Mouse (Mus musculus): Measurements from ENCODE around the gene Slc25a25. TPM values are rescaled to one million over a fixed set of nuclear protein-coding genes. Genes with fewer than 3 reads are reported as not detected.
"Not testable (repeated sequence)": the region's sequence is repeated elsewhere in the genome, so short reads cannot be mapped to it uniquely, and the experiment has no call there.

Slc25a25 gene
- 10 to 100 TPM; 48.8 to 55.3 TPM for total RNA-seq (2021)
- long read RNA-seq, experiment 1, transcript Slc25a25-205 (10 exons, 3,278 nt), result minor isoform, 32 of 134 reads
- long read RNA-seq, experiment 1, transcript Slc25a25-203 (10 exons, 2,541 nt), result major isoform, 90 of 134 reads
- long read RNA-seq, experiment 1, partial matches to known transcripts, result 3 of 134 reads
- long read RNA-seq, experiment 1, other reads (novel, unspliced or antisense), result 6 of 134 reads
- long read RNA-seq, experiment 2, transcript Slc25a25-203 (10 exons, 2,541 nt), result major isoform, 82 of 171 reads
- long read RNA-seq, experiment 2, transcript Slc25a25-205 (10 exons, 3,278 nt), result minor isoform, 71 of 171 reads
- long read RNA-seq, experiment 2, partial matches to known transcripts, result 5 of 171 reads
- long read RNA-seq, experiment 2, other reads (novel, unspliced or antisense), result 10 of 171 reads

DNA sequence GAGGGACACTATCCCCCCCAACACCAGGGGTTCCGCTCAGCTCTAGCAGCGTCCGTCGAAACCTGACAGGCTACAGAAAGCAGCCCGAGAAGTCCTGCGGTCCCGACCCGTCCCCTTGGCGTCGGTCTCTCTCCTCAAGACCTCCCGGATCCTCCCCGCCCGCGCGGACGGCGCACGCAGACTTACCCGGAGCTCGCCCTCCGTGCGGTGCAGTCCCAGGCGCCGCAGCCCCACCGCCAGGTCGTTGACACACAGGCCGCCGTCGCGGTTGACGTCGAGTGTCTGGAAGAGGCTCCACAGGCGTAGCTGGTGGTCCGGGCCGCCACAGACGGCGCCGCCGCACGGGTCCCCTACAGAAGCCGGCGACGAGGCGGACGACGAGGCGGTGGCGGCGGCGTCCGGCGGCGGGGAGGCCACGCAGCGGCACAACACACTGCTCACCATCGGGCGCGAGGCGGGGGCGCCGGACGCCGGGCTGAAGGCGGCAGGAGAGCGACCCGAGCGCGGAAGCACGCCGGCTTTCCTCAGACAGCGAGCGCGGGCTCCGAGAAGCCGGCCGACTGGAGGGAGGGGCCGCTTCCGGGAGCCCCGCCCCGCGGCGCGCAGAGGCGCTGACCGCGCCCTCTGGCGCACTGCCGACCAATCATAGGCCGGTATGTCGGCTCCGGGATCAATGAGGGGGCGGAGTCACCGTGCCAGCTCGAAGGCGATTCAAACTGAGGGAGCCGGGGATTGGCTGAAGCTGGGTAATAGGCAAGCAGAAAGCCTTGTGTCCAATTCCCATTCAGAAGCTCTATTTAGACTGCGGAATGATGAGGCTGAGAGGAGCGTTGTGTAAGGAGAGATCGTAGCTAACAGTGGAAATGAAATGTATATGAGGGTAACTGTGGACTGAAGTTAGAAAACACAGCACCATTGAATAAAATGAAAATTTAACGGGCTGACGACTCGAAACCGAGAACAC, at the start of gene Slc25a25:
Gene Slc25a25 (minus strand): TSS at position 565 of the 964 bp plus-strand sequence.
- peak; percentile 96 for DNase-seq (ENCODE audit: low spot score in 2 of 2)

DNA sequence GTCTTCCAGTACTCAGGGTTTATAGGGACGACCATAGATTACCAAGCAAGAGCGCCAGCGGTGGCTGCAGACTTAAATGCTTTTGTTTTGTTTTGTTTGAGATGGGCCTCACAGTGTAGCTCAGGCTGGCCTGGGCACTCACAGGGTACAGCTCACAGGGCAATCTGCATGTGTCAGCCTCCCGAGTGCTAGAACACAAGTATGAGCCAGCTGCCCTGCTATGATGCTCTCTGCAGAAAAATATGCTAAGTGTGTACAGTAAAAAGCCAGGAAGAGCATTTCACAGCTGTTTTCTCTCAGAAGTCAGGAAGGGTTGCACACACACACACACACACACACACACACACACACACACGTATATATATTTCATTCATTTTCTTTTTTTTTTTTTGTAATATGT, 49.2 kb upstream of the Slc25a25 start:
- no peak for DNase-seq (ENCODE audit: low spot score in 2 of 2)

DNA sequence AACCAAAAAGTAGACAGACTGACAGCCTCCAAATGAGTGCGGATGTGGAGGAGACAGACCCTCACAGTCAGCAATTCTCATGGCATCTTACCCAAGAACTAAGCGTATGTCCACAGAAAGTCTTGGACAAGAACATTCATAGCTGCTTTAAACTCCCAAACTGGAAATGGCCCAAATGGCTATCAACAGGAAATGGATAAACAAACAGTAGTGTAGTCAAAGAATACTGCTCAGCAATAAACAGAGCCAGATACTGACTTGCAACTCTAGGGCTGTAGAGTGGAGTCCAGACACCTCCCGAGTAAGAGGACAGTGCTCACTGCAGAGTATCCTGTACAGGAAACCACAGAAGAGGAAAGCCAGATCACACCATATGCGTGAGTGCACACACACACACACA, 48.1 kb upstream of the Slc25a25 start:
- no peak for DNase-seq (ENCODE audit: low spot score in 2 of 2)

DNA sequence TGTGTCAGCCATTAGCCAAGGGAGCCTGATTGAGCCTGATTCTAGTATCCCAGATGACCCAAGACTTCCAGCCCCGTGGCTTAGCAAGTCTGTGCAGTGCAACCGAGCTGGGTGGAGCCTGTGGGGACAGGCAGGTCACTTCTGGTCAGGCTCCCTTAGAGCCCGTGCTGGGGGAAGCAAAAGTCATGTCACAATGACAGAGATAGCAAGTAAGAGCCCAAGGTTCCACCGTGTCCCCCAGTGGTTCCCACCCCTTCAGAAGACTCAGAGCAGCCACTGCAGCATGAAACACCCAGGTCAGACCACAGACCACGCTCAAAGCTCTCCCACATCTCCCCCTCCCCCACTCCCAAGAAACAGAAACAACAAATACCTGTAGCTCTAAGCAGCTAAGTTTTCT, 44.9 kb upstream of the Slc25a25 start:
- DNase-seq (ENCODE audit: low spot score in 2 of 2), result no peak

DNA sequence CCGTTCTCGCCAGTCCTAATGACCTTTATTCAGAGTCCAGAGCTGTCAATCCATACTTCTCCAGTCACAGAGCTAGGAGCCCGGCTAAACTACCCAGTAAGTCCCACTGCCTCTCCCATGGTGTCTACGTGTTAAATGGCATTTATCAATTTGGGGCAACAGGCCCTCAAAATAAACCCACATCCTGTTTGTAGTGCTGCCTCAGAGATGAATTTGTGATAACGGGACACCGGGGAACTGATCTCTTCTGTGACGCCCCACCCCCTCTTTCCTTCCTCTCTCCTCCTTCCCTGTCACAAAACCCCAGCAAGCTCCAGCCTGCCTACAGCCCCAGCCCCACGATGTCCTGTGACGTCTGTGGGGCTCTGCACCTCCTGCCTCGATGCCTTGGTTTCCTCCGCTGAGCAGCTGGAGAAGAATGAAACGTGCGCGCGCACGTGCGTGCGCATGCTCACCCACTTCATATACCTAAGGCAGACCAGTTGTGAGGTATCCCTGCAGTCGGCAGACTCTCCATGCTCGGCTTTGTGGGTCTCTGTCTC, 44.0 kb upstream of the Slc25a25 start:
- DNase-seq (ENCODE audit: low spot score in 2 of 2), result no peak

DNA sequence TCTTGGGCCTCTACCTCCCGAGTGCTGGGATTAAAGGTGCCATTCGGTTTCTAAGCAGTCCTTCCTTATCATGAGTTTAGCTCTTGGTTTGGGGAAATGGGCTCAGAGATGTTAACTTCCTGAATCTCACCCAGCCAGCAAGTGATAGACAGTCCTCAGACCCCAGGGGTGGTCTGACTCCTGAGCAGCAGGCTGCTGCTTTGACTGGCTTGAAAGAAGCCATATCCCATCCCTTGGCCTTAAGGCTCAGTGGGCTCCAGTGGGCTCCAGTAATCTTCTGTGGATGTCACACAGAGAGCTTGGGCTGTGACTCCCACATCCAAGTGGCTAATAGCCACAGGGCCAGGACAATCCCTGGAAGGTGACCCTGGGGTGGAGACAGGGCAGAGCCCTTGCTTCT, 43.3 kb upstream of the Slc25a25 start:
- no peak for DNase-seq (ENCODE audit: low spot score in 2 of 2)

DNA sequence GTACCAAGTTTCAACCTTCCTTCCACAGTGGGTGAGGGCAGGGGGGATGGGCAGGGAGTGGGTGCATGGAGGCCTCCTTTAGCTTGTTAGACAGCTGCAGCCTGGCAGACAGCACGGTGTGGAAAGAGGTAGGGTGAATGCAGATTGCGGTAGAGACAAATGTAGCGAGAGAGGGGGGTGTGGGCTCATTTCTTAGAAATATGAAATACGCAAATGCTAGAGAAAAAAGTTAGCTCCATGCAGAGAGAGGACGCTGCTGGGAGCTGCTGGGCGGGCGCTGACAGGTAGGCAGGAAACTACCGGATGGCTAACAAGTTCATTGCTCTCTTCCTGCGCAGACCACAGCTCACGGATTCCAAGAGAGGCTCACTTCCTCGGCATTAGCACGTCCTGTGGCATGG, 42.1 kb upstream of the Slc25a25 start:
- DNase-seq (ENCODE audit: low spot score in 2 of 2), result no peak

DNA sequence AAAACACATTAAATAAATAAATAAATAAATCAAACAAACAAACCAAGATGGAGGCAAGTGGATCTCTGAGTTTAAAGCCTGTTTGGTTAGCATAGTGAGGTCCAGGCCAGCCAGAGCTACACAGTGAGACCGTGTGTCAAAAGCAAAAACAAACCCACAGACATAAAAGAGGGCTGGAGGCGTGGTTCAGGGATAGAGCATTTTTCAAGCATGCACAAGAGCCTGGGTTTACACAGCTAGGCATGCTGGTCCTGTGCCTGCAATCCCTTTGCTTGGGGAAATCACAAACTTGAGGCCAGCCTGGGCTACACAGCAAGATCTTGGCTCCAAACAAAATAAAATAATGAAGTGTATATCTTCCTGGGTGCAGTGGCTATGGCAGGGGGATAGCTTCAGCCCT, 41.4 kb upstream of the Slc25a25 start:
- DNase-seq (ENCODE audit: low spot score in 2 of 2), result no peak

DNA sequence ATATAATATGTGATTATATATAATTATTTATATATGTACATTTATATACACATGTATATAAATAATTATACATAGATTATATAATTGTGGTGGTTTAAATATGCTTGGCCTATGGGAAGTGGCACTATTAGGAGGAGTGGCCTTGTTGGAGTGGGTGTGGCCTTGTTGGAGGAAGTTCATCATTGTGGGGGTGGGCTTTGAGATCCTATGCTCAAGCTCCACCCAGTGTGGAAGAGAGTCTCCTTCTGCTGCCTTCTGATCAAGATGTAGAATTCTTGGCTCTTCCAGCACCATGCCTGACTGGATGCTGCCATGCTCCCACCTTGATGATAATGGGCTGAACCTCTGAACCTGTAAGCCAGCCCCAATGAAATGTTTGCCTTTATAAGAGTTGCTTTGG, 39.5 kb upstream of the Slc25a25 start:
- not testable (repeated sequence) for DNase-seq (ENCODE audit: low spot score in 2 of 2)

DNA sequence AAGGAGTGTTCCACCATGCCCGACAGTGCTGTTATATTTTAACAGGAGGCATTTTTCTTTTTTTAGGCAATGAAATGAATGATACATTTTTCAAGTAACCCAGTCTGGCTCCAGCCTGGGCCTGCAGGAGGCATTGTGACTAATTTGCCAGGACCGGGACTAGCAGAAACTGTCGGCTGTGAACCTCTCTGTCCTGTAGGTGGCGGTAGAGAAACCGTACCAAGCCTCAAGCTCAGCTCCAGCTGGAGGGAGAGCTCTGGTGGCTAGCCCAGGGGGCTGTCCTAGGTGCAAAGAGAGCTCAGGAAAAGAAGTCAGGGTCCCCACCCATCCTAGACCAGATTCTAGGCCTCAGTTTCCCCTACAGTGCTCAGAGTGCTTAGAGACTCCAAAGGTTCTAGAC, 37.4 kb upstream of the Slc25a25 start:
- DNase-seq (ENCODE audit: low spot score in 2 of 2), result peak; percentile 67 to 74

DNA sequence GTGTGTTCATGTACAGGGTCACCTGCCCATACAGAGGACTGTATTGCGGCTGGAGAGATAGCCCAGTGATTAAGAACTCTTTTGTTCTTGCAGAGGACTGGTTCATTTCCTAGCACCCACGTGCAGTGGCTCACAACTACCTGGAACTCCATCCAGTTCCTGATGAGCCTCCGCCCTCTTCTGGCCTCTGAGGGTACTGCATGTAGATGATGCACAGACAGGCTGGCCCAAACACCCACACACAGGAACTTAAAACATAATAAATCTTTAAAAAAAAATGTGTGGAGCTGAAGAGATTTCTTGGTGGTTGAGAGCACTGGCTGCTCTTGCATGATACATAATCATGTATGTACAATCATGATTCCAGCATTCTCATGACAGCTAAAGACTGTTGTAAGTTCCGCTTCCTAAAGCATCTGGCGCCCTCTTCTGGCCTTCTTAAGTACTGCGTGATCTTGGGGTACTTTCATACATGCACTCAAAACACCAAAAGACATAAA, 35.9 kb upstream of the Slc25a25 start:
- DNase-seq (ENCODE audit: low spot score in 2 of 2), result peak; percentile 91 to 92

DNA sequence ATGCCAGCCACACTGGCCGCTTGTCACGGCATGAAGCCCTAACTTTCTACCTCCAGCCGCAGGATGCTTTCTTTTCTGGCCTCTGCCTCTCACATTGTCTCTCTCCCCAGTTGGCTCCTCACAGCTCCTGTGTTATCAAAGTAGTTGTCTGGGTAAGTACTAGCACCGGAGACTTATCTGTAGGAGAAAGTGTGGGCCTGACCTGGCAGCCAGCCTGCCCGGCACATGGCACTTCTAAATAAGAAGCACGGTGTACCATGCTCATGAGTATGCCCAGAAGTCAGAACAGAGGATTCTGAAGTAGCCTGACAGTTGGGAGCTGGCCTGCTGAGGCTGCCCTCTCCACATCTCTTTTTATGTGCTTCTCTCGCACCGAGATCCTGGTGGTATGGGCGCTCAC, 34.9 kb upstream of the Slc25a25 start:
- DNase-seq (ENCODE audit: low spot score in 2 of 2), result no peak

DNA sequence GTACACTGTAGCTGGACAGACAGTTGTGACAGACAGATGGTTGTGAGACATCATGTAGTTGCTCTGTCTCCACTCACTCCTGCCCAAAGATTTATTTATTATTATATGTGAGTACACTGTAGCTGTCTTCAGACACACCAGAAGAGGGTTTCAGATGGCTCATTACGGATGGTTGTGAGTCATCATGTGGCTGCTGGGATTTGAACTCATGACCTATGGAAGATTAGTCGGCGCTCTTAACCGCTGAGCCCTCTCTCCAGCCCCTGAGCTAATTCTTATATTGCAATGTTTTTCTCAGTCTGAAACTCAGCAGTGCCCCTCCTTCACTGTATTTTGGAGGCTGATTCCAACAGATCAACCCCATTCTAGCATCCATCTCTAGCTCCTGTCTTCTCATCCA, 34.5 kb upstream of the Slc25a25 start:
- no peak for DNase-seq (ENCODE audit: low spot score in 2 of 2)

DNA sequence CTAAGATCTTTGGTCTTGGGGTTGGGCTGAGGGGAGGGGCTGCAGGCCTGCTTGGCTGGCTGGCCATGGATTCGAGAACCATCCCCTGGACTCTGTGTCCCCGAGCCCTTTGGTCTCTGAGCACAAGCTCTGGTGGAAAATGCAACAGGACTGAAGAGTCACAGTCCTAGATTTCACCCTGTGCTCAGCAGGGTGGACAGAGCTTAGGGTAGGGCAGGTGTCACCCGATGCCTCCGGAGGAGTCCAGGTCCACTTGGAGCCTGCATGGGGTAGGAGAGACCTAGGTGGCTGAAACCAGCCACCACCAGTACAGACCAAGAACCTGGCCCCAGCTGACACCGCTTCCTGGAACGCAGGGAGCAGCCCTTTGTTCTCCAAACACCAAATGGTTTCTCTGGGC, 33.7 kb upstream of the Slc25a25 start:
- DNase-seq (ENCODE audit: low spot score in 2 of 2), result no peak

DNA sequence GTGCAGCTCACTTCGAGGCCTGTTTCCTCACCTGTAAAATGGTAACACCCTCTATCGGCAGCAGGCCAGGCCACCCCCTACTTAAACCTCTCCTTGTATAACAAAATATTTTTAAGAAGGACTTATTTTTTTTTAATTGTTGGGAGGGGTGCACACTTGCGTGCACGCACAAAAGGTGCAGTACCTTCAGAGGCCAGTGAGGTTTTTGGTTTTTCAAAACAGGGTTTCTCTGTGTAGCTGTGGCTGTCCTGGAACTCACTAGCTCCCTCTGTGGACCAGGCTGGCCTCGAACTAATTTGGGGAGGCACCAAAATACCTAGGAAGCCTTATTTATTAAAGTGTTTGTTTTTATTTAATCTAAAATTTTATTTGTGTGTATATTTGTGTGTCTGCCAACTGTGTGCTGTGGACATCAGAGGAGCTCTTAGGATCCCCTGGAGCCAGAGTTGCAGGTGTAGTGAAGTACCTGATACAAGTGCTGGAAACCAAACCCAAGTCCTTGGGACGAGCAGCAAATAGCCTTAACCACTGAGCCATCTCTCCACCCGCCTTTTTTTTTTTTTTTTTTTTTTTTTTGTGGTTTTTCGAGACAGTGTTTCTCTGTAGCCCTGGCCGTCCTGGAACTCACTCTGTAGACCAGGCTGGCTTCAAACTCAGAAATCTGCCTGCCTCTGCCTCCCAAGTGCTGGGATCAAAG, 32.1 kb upstream of the Slc25a25 start:
- no peak for DNase-seq (ENCODE audit: low spot score in 2 of 2)

DNA sequence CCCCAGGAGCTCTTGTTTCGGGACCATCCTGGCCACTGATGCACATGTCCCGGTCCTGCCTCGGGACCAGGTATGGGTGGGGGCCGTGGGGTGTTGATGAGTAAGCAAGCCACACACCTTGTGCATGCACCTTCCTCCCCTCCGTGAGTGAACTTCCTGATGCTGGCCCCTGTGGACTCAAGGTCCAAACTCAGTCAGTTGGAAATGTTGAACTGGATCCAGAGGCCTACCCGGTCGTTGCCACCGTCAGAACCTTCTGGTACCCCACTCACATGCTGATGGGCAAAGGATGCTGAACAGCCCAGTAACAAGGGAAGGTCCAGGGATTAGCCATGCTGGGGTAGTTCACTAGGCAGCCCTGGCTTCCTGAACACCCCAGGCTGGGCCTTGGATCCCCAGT, 31.1 kb upstream of the Slc25a25 start:
- DNase-seq (ENCODE audit: low spot score in 2 of 2), result no peak

DNA sequence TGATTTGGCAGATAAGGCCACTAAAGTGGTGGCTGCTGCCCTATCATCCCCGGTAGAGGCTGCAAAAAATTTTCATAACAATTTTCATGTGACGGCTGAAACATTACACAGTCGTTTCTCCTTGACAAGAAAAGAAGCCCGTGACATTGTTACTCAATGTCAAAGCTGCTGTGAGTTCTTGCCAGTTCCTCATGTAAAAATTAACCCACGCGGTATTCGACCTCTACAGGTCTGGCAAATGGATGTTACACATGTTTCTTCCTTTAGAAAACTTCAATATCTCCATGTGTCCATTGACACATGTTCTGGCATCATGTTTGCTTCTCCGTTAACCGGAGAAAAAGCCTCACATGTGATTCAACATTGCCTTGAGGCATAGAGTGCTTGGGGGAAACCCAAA, 24.1 kb upstream of the Slc25a25 start:
- not testable (repeated sequence) for DNase-seq (ENCODE audit: low spot score in 2 of 2)

DNA sequence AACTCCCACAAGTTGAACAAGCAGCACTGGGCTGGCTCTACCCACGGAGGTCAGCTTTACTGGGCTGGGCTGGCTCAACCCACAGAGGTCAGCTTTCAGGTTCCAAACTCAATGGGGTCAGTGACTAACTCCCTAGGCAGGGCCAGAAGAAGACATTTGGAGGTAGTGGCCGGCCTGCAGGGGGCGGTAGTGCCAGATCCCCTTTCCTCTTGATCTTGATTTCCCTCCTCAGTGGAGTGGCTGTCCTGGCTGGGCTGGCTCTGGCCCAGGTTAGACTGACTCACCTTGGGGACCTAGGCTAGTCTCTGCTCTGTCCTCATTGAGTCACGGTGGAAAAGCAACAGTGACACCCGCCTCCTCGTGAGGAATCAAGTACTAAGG, 20.4 kb upstream of the Slc25a25 start:
- DNase-seq (ENCODE audit: low spot score in 2 of 2), result peak in 1 of 2 experiments; percentile 58

DNA sequence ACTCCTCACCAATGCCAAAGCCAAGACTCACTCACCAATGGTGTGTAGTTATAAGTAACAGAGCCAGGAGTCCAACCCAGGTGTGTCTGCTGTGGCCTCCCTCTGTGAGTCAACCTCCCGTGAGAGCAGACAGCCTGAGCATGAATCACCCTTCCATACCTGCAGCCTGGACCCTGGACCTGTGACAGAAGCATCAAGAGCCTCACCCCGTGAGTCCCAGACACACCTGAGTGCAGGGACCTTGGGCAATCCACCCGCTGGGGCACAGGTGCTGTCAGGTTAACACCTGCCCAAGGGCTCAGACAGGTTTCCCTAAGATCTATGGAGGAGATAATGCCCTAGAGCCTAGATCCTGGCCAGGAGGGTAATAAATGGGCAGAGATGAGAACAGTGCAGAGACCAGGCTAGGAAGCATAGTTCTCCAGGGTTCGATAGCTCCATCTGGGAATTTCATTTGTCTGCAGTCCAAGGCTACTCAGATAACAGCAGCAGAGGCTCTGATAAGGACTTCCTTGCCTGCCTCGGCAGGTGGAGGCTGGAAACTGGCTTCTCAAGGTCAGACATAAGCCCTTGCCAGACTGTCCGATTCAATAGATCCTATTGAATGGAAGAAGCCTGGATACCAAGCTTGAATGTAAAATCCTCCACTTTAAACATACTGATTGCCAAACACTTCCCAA, 19.9 kb upstream of the Slc25a25 start:
- no peak for DNase-seq (ENCODE audit: low spot score in 2 of 2)

DNA sequence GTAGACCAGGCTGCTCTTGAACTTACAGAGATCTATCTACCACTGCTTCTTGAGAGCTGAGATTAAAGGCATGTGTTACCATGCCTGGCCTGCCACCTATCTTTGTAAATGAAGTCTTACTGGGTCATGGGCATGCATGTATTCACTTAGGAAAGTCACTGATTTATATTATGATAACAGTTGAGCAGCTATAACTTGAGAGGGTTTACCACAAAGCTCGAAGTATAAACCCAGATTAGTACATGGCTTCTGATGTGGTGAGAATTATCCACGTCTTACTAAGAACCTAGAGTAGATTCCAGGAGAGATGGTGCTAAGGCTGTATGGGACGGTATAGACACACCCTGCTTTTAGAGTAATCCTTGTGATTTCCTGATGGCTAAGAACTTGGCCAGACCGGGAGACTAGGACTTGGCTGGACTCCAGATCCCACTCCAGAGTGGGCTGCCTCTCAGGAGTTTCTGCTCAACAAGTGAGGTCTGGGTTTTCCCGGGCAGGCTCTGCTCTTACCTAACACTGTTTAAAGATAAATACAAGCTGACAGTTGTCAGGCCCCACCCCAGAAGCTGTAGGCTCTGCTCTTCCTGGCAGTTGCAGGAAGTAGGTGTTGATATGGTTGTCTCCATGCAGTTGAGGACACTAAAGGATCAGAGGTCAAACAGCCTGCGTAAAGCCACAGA, 13.1 kb upstream of the Slc25a25 start:
- DNase-seq (ENCODE audit: low spot score in 2 of 2), result no peak
